Comparison of ENCODE assay signal across 11 mouse cellular contexts in genomic region chr5:146713088-146713487, GRCm38 (mm10).
A peak's percentile ranks its signal among the peaks of the same experiment; 100 is the strongest.
DNase-seq lines count a peak whose midpoint lies in the region; ATAC-seq and TF ChIP-seq lines count a peak whose summit lies in the region.
"Had no signal": no experiment of that assay in that cellular context is flagged by ENCODE, and none has a peak within 500 bp of the region (broad histone marks: within the 10 kb centered on the region; RNA-seq: fewer than 3 reads in every experiment).

No protein-coding gene starts in this region.

- H3K4me1 ChIP-seq in E14TG2a.4 (replicated peaks; ENCODE audit: low read depth, low read length): peaks cover 41% of the 10 kb centered on the region
- peaks cover 9% of the 10 kb centered on the region for H3K4me1 ChIP-seq in forebrain, embryonic 16.5 days (replicated peaks; ENCODE audit: control insufficient read depth, insufficient read depth, low read length)
- H3K4me1 ChIP-seq in midbrain, embryonic 13.5 days (replicated peaks): peaks cover 24% of the 10 kb centered on the region

- peak; percentile 42 for DNase-seq in MN1 (ENCODE audit: low spot score)
- no peak for DNase-seq in adrenal gland, adult 18-20 months (ENCODE audit: low spot score in 2 of 2)
- DNase-seq in kidney, adult 18-20 months: no peak
- no peak for DNase-seq in testis, postnatal 14 days (ENCODE audit: low spot score)
- no peak for DNase-seq in kidney, adult 8-10 months
- DNase-seq: layer of hippocampus, postnatal 36 days had no signal

- 36% methylated on average over 10 of the region's 10 CpGs for WGBS in forebrain, embryonic 16.5 days
- 18% methylated on average over 10 of the region's 10 CpGs for WGBS in midbrain, embryonic 13.5 days

- no peaks in the 10 kb centered on the region for H3K36me3 ChIP-seq in E14TG2a.4 (ENCODE audit: insufficient read depth, low read length)
- H3K36me3 ChIP-seq in forebrain, embryonic 16.5 days (ENCODE audit: control insufficient read depth, insufficient read depth): no peaks in the 10 kb centered on the region
- no peaks in the 10 kb centered on the region for H3K36me3 ChIP-seq in midbrain, embryonic 13.5 days

- no peak for TF ChIP-seq CTCF in E14TG2a.4 (conservative IDR thresholded peaks at IDR 0.05; ENCODE audit: low read length)

- peaks cover 12% of the 10 kb centered on the region for H3K9me3 ChIP-seq in E14TG2a.4 (ENCODE audit: low read length)
- no peaks in the 10 kb centered on the region for H3K9me3 ChIP-seq in forebrain, embryonic 16.5 days (ENCODE audit: control insufficient read depth, low read length)
- H3K9me3 ChIP-seq in midbrain, embryonic 13.5 days: no peaks in the 10 kb centered on the region

- no peak overlapping the region for H3K9ac ChIP-seq in forebrain, embryonic 16.5 days (replicated peaks; ENCODE audit: low read depth, low read length)
- H3K9ac ChIP-seq in midbrain, embryonic 13.5 days (replicated peaks): 0 out of 2 replicates have a peak overlapping the region, but pooled peaks have one; percentile 20

- H3K27me3 ChIP-seq in E14TG2a.4 (ENCODE audit: insufficient read depth, low read length): peaks cover 63% of the 10 kb centered on the region
- no peaks in the 10 kb centered on the region for H3K27me3 ChIP-seq in forebrain, embryonic 16.5 days (replicated peaks; ENCODE audit: control insufficient read depth, insufficient read depth, low read length)
- no peaks in the 10 kb centered on the region for H3K27me3 ChIP-seq in midbrain, embryonic 13.5 days
- H3K27me3 ChIP-seq: Patski had no signal

- H3K4me2 ChIP-seq in forebrain, embryonic 16.5 days (ENCODE audit: low read length): no peak overlapping the region
- H3K4me2 ChIP-seq in midbrain, embryonic 13.5 days (replicated peaks): peak overlapping the region; percentile 34

- peak; percentile 58 for ATAC-seq in forebrain, embryonic 16.5 days
- peak; percentile 62 for ATAC-seq in midbrain, embryonic 13.5 days
- ATAC-seq: lung, postnatal 0 days; Patski had no signal

- peak overlapping the region; percentile 52; the same call in 1 of the 2 replicates for H3K27ac ChIP-seq in forebrain, embryonic 16.5 days (ENCODE audit: low read length)
- H3K27ac ChIP-seq in midbrain, embryonic 13.5 days: peak overlapping the region; percentile 88

- peak overlapping the region; percentile 56 for H3K4me3 ChIP-seq in E14TG2a.4 (replicated peaks; ENCODE audit: low read length)
- no peak overlapping the region for H3K4me3 ChIP-seq in forebrain, embryonic 16.5 days (replicated peaks; ENCODE audit: low read length)
- H3K4me3 ChIP-seq in midbrain, embryonic 13.5 days (replicated peaks): no peak overlapping the region
